Mouse (Mus musculus): ENCODE measurements around the gene Lamb2.

The Lamb2 gene

GRCm38 (mm10) chr9:108480813-108481519 lies 1.4 kb downstream of the Lamb2 start:
- ChIA-PET POLR2A (interaction anchor here in 3 of 4 experiments (0.6 to 6.6 kb wide), 19 partner anchors 8 to 212 kb away, joined by 3 to 70 read pairs (median 7); partner anchors contain the start of genes Qrich1 (in 3 of the 3), Usp19 (in 3 of the 3), Qars (in 2 of the 3) and Ccdc71 (in 1 of the 3)), CTCF (interaction anchor here in 2 of 4 experiments (0.7 to 1.2 kb wide), 2 partner anchors 28 kb away, joined by 3 read pairs; no protein-coding TSS in a partner anchor)

- ChIA-PET POLR2A (interaction anchor here in 3 of 4 experiments (0.6 to 6.6 kb wide), 13 partner anchors 8 to 176 kb away, joined by 3 to 70 read pairs (median 10); partner anchors contain the start of genes Usp19 (in 3 of the 3), Qars (in 2 of the 3), Qrich1 (in 2 of the 3) and Ccdc71 (in 1 of the 3)), CTCF (no interaction called here)
Measured at GRCm38 (mm10) chr9:108481520-108482210, 2.1 kb downstream of the Lamb2 start.

GRCm38 (mm10) chr9:108483051-108483790 lies 3.7 kb downstream of the Lamb2 start:
- CTCF ChIA-PET = no interaction called here
- POLR2A ChIA-PET = interaction anchor here in 2 of 4 experiments (1.0 to 6.6 kb wide), 4 partner anchors 9 to 222 kb away, joined by 3 to 70 read pairs (median 22); partner anchors contain the start of genes Ccdc71 (in 1 of the 2), Impdh2 (in 1 of the 2), Klhdc8b (in 1 of the 2) and Usp19 (in 1 of the 2)

- ChIA-PET POLR2A (no interaction called here), CTCF (no interaction called here)
Measured at GRCm38 (mm10) chr9:108484021-108484420, 4.5 kb downstream of the Lamb2 start.

GRCm38 (mm10) chr9:108485301-108485875 lies 5.9 kb downstream of the Lamb2 start:
- ChIA-PET CTCF (no interaction called here), POLR2A (no interaction called here)

- CTCF ChIA-PET = no interaction called here
- POLR2A ChIA-PET = interaction anchor here in 2 of 4 experiments (1.1 to 1.2 kb wide), 3 partner anchors 21 to 148 kb away, joined by 3 read pairs; partner anchors contain the start of genes Gpx1 (in 1 of the 2) and Qars (in 1 of the 2)
Measured at GRCm38 (mm10) chr9:108486973-108487530, 7.5 kb downstream of the Lamb2 start.

- CTCF ChIA-PET = no interaction called here
Measured at GRCm38 (mm10) chr9:108488403-108488802, 8.9 kb downstream of the Lamb2 start.

GRCm38 (mm10) chr9:108489215-108489614 lies 9.7 kb downstream of the Lamb2 start:
- POLR2A ChIA-PET = interaction anchor here in 2 of 4 experiments (0.8 to 8.3 kb wide), 12 partner anchors 9 to 71 kb away, joined by 3 to 70 read pairs (median 8); partner anchors contain the start of genes Lamb2 (in 2 of the 2), Qars (in 2 of the 2), Impdh2 (in 1 of the 2) and Qrich1 (in 1 of the 2)
- CTCF ChIA-PET = interaction anchor here in 1 of 4 experiments (2.8 kb wide), 1 partner anchor 37 kb away, joined by 8 read pairs; no protein-coding TSS in a partner anchor

More at GRCm38 (mm10) chr9:108488403-108488802, 8.9 kb downstream of the Lamb2 start:
- POLR2A ChIA-PET = interaction anchor here in 3 of 4 experiments (0.8 to 8.3 kb wide), 10 partner anchors 8 to 36 kb away, joined by 3 to 70 read pairs (median 3); partner anchors contain the start of genes Lamb2 (in 2 of the 3), Qars (in 1 of the 3) and Qrich1 (in 1 of the 3)

- ChIA-PET POLR2A (interaction anchor here (0.7 to 8.3 kb wide), 70 partner anchors 9 to 502 kb away, joined by 3 to 70 read pairs (median 5); partner anchors contain the start of genes Lamb2 (in 4 of the 4), Qars (in 4 of the 4), Qrich1 (in 4 of the 4) and Dalrd3 (in 3 of the 4)), CTCF (interaction anchor here (0.6 to 2.8 kb wide), 11 partner anchors 20 to 364 kb away, joined by 3 to 12 read pairs (median 3); partner anchors contain the start of genes 1700102P08Rik (in 1 of the 4), Ndufaf3 (in 1 of the 4) and Wdr6 (in 1 of the 4))
Measured at GRCm38 (mm10) chr9:108489702-108490558, 10.4 kb downstream of the Lamb2 start.

GRCm38 (mm10) chr9:108490559-108491285 lies 11.2 kb downstream of the Lamb2 start, which contains the start of gene Usp19:
Gene Usp19, plus strand, starts transcription at chr9:108490602.
- ChIA-PET POLR2A (interaction anchor here (0.6 to 8.3 kb wide), 70 partner anchors 9 to 501 kb away, joined by 3 to 70 read pairs (median 5); partner anchors contain the start of genes Lamb2 (in 4 of the 4), Qars (in 4 of the 4), Qrich1 (in 4 of the 4) and Dalrd3 (in 3 of the 4)), CTCF (interaction anchor here in 3 of 4 experiments (0.6 to 2.8 kb wide), 11 partner anchors 9 to 363 kb away, joined by 3 to 9 read pairs (median 3); partner anchors contain the start of genes 1700102P08Rik (in 1 of the 3), Ndufaf3 (in 1 of the 3) and Wdr6 (in 1 of the 3))

- CTCF ChIA-PET = interaction anchor here in 2 of 4 experiments (1.2 to 2.8 kb wide), 3 partner anchors 8 to 39 kb away, joined by 3 to 8 read pairs (median 3); no protein-coding TSS in a partner anchor
Measured at GRCm38 (mm10) chr9:108491286-108491580, 11.7 kb downstream of the Lamb2 start.

GRCm38 (mm10) chr9:108492043-108492750 lies 12.7 kb downstream of the Lamb2 start:
- POLR2A ChIA-PET = interaction anchor here in 3 of 4 experiments (0.5 to 8.3 kb wide), 12 partner anchors 8 to 181 kb away, joined by 3 to 70 read pairs (median 5); partner anchors contain the start of genes Qars (in 2 of the 3), Qrich1 (in 2 of the 3) and Lamb2 (in 1 of the 3)
- CTCF ChIA-PET = no interaction called here

More at GRCm38 (mm10) chr9:108491286-108491580, 11.7 kb downstream of the Lamb2 start:
- POLR2A ChIA-PET = interaction anchor here in 3 of 4 experiments (1.0 to 8.3 kb wide), 15 partner anchors 9 to 180 kb away, joined by 3 to 70 read pairs (median 9); partner anchors contain the start of genes Lamb2 (in 2 of the 3), Qars (in 2 of the 3), Qrich1 (in 2 of the 3) and Ndufaf3 (in 1 of the 3)

- POLR2A ChIA-PET = interaction anchor here in 3 of 4 experiments (0.5 to 8.3 kb wide), 10 partner anchors 11 to 67 kb away, joined by 3 to 70 read pairs (median 6); partner anchors contain the start of genes Qrich1 (in 2 of the 3), Impdh2 (in 1 of the 3), Lamb2 (in 1 of the 3) and Qars (in 1 of the 3)
Measured at GRCm38 (mm10) chr9:108493246-108493645, 13.7 kb downstream of the Lamb2 start.

GRCm38 (mm10) chr9:108494146-108494825 lies 14.8 kb downstream of the Lamb2 start:
- CTCF ChIA-PET = interaction anchor here in 1 of 4 experiments (0.6 kb wide), 1 partner anchor 208 kb away, joined by 3 read pairs; no protein-coding TSS in a partner anchor
- POLR2A ChIA-PET = interaction anchor here (0.5 to 8.3 kb wide), 17 partner anchors 10 to 150 kb away, joined by 3 to 70 read pairs (median 5); partner anchors contain the start of genes Qars (in 3 of the 4), Qrich1 (in 3 of the 4), Impdh2 (in 2 of the 4) and Lamb2 (in 2 of the 4)

More at GRCm38 (mm10) chr9:108493246-108493645, 13.7 kb downstream of the Lamb2 start:
- CTCF ChIA-PET = interaction anchor here in 2 of 4 experiments (0.6 to 0.7 kb wide), 2 partner anchors 32 to 97 kb away, joined by 3 read pairs; no protein-coding TSS in a partner anchor
